Mouse (Mus musculus) splenic B cell, adult 2 months (primary cell): Measurements from ENCODE around the gene St6galnac1.
"Not testable (repeated sequence)": the region's sequence is repeated elsewhere in the genome, so short reads cannot be mapped to it uniquely, and the experiment has no call there.

Experiments used
- DNase-seq: peaks from one replicate; pipeline ENCODE4 v3.0.0-alpha.2; 2011; ENCODE audit warnings: low read depth, low spot score
- H3K27me3 ChIP-seq: 2 replicates; pipeline ENCODE4 v1.6.1; 2012; ENCODE audit warnings: mild to moderate bottlenecking, low read length, moderate library complexity, mixed read lengths; ENCODE audit not compliant: control insufficient read depth, poor library complexity, insufficient read depth, severe bottlenecking
- H3K36me3 ChIP-seq: 2 replicates; pipeline ENCODE4 v1.6.1; 2012; ENCODE audit warnings: mild to moderate bottlenecking, low read length, moderate library complexity, mixed read lengths; ENCODE audit not compliant: control insufficient read depth, poor library complexity, insufficient read depth, severe bottlenecking

The St6galnac1 gene

DNA sequence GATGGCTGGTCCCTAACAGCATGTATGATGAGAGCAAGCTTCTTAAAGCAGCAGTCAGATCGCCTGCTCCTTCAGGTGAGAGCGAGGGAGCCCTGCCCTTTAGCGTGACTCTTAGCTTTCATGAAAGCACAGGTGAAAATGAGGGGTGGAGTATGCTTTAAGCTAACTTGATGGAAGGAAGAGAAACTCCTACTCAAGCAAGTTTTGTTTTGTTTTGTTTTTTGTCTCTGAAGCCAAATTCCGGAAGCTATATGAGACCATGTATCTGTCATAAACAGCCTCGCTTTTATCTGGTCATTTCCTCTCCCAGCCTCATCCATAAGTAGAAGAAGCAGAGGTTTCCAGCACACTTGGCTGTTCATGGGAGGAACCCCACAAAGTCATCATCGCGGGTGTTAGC is at the start of gene St6galnac1:
Gene St6galnac1 (minus strand): TSS at position 101 of the 400 bp plus-strand sequence.
- DNase-seq, result no peak
- H3K36me3 ChIP-seq, result no peaks in the 10 kb centered on the region
- no peaks in the 10 kb centered on the region for H3K27me3 ChIP-seq

DNA sequence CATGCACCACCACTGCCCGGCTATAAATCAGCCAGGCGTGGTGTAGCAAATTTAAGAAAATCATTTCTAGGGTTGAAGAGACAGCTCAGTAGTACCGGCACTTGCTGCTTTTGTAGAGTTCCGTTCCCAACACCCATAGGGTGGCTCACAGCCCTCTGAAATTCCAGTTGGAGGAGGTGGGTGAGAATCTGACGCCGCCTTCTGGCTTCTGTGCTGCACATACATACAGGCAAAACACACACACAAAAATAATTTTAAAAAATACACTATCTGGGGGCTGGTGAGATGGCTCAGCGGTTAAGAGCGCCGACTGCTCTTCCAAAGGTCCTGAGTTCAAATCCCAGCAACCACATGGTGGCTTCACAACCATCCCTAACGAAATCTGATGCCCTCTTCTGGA is 48.6 kb upstream of the St6galnac1 start:
- DNase-seq, H3K36me3 ChIP-seq: not testable (repeated sequence)

DNA sequence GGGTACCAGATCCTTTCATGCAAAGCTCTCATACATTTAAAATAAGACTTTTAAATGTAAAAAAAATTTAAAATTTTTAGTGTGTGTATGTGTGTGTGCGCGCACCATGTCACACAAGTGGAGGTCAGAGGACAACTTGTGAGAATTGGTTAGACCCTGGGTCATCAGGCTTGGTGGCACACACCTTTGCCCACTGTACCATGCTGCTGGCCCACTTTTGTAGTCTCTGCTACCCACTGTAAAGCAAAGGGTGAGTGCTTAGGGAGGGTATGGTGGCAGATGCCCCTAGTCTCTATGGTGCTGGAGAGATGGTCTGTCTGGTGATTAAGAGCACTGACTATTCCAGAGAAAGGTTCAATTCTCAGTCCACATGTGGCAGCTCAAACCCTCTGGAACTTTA is 47.9 kb upstream of the St6galnac1 start:
- no peaks in the 10 kb centered on the region for H3K27me3 ChIP-seq
- DNase-seq, result no peak
- H3K36me3 ChIP-seq, result no peaks in the 10 kb centered on the region

More for the DNA sequence above, 48.6 kb upstream of the St6galnac1 start:
- H3K27me3 ChIP-seq, result not testable (repeated sequence)

DNA sequence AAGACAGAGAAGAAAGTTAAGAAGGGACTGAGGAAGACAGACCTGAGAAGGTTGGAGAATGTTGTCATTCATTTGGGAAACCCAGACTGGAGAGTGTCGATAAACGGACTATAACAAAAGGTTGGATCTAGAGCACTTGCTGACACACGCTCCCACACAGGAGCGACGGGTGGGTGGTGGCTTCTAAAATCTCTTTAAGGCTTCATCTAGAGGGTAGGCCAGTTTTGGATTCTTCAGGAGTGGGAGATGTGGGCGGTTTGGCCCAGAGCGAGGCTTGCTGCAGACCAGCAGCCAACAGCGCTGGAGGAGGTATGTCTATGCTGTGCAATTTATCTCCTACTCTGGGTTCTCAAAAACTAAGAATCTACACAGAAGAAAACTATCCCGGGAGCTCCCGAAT is 47.3 kb upstream of the St6galnac1 start:
- DNase-seq, result no peak
- no peaks in the 10 kb centered on the region for H3K27me3 ChIP-seq
- H3K36me3 ChIP-seq, result no peaks in the 10 kb centered on the region

DNA sequence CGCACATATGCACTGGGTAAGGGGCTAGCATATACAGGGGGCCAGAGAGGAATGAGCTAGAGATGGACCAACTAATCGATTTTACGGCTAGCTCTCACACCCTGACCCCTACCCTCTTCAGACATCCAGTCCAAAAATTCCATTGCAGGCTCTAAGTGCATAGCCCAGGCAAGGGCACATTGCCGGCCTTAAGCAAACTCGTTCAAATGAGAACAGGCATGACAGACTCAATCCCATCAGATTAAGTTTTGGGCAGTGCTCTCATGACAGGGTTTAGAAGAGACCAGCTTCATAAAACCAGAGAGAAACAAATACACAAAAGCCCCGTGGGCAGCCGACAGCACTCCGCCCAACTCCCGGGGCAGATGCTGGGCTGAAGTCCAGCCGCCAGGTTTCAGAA is 46.9 kb upstream of the St6galnac1 start:
- H3K36me3 ChIP-seq, result no peaks in the 10 kb centered on the region
- DNase-seq, result no peak
- no peaks in the 10 kb centered on the region for H3K27me3 ChIP-seq

DNA sequence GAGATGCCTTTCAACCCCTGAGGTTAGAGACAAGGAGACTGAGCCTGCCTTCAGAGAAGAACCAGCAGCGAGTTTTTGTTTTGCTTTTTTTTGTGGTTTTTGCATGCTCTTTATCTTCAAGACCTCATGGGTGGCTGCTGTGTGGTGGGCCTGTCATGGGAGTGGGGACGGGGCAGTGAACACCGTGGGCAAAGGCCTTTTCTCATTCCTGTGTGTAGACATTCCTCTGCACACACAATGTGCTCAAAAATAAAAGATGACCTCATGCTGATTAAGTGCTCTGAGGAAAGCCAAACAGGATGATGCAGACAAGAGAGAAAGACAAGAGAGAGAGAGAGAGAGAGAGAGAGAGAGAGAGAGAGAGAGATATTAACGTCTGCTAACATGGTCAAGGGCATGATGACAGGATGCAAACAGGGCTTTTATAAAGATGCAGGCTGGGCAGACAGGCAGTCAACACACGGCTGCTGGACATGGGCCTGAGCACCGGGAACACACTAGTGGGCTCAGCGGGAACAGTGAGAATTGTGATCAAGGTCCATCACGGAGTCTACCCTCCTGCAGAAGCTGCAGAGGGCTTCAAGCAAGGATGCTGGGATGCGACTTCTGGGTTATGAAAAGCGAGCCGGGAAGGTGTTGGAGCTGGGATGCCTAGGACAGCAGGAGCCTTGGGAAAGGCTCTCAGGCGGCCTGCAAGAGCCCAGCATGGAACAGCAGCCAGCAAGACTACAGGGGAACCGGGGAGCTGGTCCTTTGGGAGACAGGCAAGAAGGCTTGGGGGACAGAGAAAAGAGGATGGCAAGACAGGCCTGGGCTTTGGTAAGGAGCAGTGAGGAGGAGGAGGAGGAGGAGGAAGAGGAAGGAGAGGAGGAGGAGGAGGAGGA is 46.0 kb upstream of the St6galnac1 start:
- Histone ChIP-seq H3K27me3 (no peaks in the 10 kb centered on the region), H3K36me3 (no peaks in the 10 kb centered on the region)
- DNase-seq, result no peak

DNA sequence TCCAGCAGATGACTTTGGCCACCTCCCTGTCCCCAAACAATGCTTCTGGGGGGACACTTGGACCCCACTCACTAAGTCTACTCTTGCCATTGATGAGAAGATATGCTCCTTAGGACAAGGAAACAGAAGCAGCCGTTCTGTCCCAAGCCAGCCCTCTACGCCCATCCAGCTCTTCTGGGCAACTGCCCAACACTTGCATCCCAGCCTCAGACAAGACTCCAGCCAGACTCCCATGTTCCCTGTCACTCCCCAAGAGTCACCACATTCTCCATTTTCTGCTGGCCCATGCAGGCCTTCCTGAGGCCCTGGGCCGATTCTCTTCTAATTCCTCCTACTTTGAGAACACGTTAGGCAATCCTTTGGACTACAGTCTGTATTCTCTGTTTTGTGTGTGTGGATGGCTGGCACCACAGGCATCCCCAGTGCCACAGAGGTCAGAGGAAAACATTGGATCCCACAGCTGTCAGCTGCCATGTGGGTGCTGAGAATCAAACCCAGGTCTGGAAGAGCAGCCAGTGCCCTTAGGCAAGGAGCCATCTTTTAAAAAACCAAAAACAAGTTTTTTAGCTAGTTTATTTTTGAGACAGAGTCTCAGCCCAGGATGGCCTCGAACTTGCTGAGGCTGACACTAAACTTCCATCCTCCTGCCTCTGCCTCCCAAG is 44.8 kb upstream of the St6galnac1 start:
- Histone ChIP-seq H3K36me3 (no peaks in the 10 kb centered on the region), H3K27me3 (no peaks in the 10 kb centered on the region)
- DNase-seq, result no peak

DNA sequence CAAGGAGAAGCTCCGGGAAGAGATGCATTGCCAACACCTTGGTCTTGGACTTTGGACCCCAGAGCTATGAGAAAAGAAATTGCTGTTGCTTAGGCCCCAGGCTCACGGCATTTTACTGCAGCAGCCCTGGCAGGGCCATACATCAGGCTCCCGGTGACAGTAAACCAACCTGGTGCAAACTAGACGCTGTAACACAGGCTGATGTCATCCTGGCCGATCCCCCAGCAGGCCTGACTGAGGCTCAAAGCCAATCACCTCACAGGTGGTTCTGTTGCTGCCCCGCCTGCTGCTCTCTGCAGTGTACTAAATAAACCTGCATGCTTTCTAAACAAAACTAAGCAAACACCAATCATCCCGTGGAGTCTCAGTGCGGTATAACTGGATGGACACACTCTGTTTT is 43.4 kb upstream of the St6galnac1 start:
- no peaks in the 10 kb centered on the region for H3K27me3 ChIP-seq
- DNase-seq, result no peak
- H3K36me3 ChIP-seq, result no peaks in the 10 kb centered on the region

DNA sequence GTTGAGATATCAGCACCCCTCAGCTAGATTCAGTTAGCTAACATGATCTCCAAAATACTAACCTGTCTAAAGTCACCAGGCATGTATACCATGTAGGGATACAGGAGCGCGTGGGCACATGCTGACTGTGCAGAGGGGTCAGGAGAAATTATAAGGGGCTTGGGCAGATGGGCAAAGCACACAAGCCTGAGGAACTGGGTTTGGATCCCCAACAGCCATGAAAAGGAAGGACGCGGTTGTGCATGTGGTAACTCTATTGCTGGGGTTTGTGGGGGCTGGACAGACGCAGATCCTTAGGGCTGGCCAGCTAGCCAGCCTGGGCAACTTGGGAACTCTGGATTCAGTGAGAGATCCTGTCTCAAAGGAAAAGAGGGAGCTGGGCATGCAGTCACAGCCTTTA is 42.3 kb upstream of the St6galnac1 start:
- no peak for DNase-seq
- Histone ChIP-seq H3K27me3 (no peaks in the 10 kb centered on the region), H3K36me3 (no peaks in the 10 kb centered on the region)

DNA sequence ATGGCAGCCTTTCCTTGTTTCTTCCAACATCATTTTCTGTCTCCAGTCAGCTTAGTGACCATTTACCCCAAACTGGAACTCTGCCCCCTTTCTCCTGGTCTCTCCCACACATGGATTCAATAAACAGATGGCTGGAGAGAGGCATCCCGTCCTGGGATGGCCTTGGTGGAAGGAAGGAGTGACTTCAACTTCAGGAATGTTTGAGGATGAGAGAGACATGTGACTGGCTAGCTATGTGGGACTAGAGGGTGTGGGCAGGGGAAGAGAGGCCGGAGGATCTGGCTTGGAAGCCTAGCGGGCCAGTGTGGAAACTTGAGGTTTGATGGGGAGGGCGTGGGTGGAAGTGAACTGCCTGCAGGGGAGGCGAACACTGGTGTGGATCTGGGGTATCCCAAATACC is 41.5 kb upstream of the St6galnac1 start:
- no peak for DNase-seq
- Histone ChIP-seq H3K27me3 (no peaks in the 10 kb centered on the region), H3K36me3 (no peaks in the 10 kb centered on the region)

DNA sequence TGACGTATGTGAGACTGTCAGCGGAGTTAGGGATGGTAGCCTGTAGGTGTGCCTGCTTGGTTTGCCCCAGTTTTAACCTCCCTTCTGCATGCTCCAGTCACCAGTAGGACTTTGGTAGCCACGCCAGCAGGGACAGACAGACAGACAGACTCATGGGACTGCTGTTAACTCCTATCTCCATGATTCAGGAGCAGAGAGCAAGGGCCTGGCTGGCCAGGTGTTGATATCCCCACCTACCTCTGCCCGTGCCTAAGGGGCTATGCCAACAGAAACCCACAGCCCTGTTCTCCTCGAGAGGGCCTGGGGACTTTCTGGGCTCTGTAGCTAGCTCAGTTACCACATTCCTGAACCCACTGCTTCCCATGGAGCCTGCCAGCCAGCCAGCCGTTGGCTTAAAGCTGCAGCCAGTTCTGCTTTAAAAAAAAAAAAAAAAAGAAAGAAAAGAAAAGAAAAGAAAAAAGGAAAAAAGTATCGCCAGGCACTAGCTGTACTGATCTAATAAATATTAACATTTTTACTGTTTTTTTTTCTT is 39.6 kb upstream of the St6galnac1 start:
- no peaks in the 10 kb centered on the region for H3K27me3 ChIP-seq
- no peaks in the 10 kb centered on the region for H3K36me3 ChIP-seq
- DNase-seq, result no peak

DNA sequence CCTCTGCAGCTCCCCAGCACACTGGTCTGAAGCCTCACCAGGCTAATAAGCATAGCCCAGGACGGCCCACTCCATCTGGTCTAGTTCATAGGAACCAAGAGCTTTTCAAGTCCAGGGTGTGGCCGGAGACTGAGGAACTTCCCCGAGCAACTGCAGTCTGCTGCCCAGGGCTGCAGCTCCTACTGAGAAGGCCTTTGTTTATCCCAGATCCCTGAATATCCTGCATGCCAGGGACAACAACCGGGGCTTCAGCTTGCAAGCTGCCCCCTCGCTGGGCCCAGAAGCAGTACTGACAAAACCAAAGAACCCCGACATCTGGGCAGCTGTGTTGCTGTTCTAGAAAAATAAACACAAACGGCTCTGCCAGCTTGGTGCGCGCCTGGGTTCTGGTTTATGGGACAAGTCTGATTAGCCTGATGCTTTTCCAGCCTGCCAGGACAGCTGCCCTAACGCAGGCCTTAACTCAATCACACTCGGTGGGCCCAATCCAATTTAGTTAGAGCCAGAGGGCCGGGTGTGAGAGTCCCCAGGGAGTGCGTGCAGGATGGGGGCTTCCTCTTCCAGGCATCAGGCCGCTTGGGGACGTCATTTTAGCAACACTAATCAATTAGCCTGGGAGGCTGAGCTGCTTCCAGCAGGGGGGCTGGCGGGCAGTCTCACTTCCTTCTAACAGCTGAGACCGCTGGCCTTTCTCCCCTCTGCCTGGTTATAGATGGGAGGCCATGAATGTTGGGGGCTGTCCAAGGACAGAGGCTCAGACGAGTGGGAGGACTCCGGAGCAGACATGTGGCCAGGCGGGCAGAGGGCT is 39.0 kb upstream of the St6galnac1 start:
- no peaks in the 10 kb centered on the region for H3K36me3 ChIP-seq
- H3K27me3 ChIP-seq, result no peaks in the 10 kb centered on the region
- DNase-seq, result no peak

DNA sequence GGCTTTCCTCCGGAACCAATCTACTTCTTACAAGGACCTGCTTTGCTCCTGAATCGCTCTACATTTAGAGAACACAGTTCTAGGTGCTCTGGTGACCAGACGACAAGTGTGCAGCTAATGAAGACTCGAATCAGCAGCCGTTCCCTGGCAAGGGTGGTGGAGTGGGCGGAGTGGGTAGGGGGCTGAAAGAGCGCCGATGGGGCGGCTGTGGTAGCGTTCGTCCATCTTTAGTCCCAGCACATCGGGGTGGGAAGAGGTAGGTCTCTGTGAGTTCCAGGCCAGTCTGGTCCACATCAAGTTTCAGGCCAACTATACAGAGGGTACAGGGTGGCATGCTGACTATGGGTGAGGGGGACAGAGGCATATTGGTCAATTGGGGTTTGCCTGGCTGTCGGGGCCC is 38.3 kb upstream of the St6galnac1 start:
- no peaks in the 10 kb centered on the region for H3K27me3 ChIP-seq
- no peak for DNase-seq
- no peaks in the 10 kb centered on the region for H3K36me3 ChIP-seq

DNA sequence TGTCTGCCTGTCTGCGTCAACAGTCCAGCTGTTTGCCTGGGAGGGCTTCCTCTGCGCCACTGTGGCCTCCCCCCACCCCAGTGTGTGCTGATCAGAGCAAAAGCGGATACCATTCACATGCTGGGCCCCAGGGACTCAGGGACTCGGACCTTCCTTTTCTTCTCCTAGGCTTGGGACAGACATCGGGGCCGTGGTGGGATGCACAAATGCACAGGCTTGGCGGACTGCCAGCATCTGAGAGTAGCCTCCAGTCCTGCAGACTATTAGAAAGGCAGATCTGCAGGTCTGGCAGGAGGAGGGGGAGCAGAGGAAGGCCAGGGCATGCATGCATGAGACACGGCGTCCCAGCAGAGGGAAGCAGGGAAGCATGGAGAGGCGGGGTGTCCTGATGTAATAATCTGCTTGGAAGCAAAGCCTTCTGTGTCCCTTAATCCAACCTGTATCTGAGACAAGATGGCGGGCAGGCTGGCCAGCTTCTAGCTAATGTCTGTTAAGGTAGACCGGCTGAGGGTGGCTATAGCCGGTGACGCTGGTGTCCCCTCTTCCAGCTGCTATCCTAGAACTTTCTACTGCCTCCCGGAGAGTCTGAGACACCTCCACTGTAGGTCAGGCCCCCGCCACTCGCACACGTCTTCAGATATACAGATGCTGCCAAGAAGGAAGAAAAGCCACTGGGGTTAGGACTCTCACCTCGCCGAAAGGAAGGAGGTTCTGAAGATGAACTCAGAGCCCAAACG is 37.7 kb upstream of the St6galnac1 start:
- H3K36me3 ChIP-seq, result no peaks in the 10 kb centered on the region
- no peaks in the 10 kb centered on the region for H3K27me3 ChIP-seq
- no peak for DNase-seq
